Mouse (Mus musculus): ENCODE measurements at regions not wholly inside any gene's neighbourhood (a gene's known extent, or its start where the extent isn't known, plus 50 kb on each side); places are given as distances from the start of the nearest gene placed in this dataset.

DNA sequence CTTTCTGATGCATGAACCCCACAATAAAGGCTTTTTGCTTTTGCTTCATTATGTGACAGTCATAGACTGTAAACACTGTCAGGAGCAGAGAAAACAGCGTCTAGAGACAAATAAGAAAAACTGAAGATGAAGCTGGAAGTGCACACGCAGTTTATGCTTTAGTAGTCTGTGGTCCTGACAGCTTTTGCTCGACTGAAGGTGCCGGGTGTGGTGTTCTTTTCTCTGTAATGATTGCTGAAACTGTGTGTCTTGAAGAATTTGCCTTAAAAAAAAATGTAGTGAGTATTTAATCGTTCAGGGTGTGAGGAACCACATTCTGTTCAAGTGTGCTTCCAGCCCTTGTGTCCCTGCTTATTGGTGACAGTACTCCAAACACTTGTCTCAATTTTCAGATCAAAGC is 83.8 kb upstream of the Diaph3 start:
- TF ChIP-seq POLR2A (IDR thresholded peaks at IDR 0.05; ENCODE audit: insufficient read depth, low read depth, low read length) (no peak), CTCF (IDR thresholded peaks at IDR 0.05) (no peak)

All from heart, adult 2 months (tissue).